Mouse (Mus musculus): Measurements from ENCODE around the gene Pbx1.

DNA sequence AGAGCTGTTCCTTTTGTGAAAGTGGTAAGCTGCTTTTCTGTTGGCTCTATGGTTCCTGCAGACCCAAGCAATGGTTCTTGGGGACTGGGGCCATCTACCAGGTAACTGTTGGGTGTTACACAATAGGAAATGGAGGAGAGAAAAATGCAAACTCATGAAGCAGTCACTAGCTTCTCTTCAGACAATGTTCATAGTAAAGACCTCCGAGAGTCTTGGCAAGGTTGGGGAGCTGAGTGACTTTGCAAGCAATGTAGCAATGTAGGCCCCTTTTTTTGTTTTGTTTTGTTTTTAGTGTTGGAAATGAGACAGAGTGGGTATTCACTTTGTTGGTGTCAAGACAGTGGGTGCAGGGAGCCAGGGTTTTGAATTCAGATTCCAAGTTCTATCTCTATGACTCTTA, 198.9 kb downstream of the Pbx1 start:
- TF ChIP-seq CTCF (conservative IDR thresholded peaks at IDR 0.05; ENCODE audit: insufficient read depth, insufficient read length, low read depth, low read length) (no peak), POLR2A (IDR thresholded peaks at IDR 0.05; ENCODE audit: low read depth, low read length) (no peak)
